Mouse (Mus musculus) embryonic fibroblast, embryonic 13.5 days (primary cell): Measurements from ENCODE around the gene Gper1.

Source experiments
- CTCF ChIP-seq: IDR thresholded peaks from 2 replicates; pipeline ENCODE4 v1.5.1; 2011; ENCODE audit warnings: mild to moderate bottlenecking, control low read depth, low read length, moderate library complexity, borderline replicate concordance; ENCODE audit not compliant: insufficient read depth
- POLR2A ChIP-seq: IDR thresholded peaks from 2 replicates; pipeline ENCODE4 v1.6.1; 2011; ENCODE audit warnings: low read depth, mild to moderate bottlenecking, control low read depth, low read length, moderate library complexity

DNA sequence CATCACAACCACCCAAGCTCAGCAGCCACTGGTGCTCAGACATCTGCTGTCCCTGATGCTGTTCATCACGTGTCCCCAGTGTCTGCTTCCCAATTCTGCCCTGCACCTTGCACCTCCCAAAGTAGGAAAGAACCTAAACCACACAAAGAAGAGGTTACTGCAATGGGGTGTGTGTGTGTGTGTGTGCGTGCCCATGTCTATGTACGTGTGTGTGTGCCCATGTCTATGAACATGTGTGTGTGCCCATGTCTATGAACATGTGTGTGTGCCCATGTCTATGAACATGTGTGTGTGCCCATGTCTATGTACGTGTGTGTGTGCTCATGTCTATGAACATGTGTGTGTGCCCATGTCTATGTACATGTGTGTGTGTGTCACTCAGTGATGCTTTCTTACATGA, 27.4 kb upstream of the Gper1 start:
- TF ChIP-seq POLR2A, result no peak
- no peak for TF ChIP-seq CTCF
